Comparison of ENCODE assay signal across 22 mouse cellular contexts in the genomic region with DNA sequence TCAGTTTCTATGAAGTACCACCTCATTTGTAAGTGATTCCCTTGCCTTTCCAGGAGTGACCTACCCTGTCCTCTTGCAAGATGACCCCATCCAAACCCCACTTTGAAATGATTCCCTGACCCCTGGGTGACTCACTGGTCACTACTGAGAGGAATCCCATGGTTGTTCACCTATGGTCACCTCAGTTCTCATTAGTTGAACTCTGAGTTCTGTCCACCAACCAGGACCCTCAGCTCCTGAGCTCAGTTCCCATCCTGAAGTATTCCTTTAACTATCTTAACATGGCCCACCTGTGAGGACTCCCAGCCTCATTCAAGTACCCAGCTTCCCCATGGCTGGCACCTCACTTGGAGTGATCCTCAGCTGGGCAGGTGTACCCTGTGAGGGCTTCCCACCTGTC. TPM values are rescaled to one million over a fixed set of nuclear protein-coding genes. Genes with fewer than 3 reads are reported as not detected.
DNase-seq lines count a peak whose midpoint lies in the region; ATAC-seq and TF ChIP-seq lines count a peak whose summit lies in the region.
"Had no signal": no experiment of that assay in that cellular context is flagged by ENCODE, and none has a peak within 500 bp of the region (broad histone marks: within the 10 kb centered on the region; RNA-seq: fewer than 3 reads in every experiment).

No protein-coding gene starts in this region.

- no peak for TF ChIP-seq CTCF in lung, postnatal 0 days (IDR thresholded peaks at IDR 0.05)

- H3K27ac ChIP-seq in heart, embryonic 11.5 days (ENCODE audit: low read depth, low read length) = no peak overlapping the region
- no peak overlapping the region for H3K27ac ChIP-seq in heart, embryonic 13.5 days (replicated peaks)
- no peak overlapping the region for H3K27ac ChIP-seq in lung, embryonic 16.5 days (ENCODE audit: low read length)
- peak overlapping the region; percentile 97; the same call in 1 of the 2 replicates for H3K27ac ChIP-seq in lung, postnatal 0 days (ENCODE audit: low read length)

- H3K4me2 ChIP-seq in heart, embryonic 11.5 days = no peak overlapping the region
- H3K4me2 ChIP-seq in heart, embryonic 13.5 days = no peak overlapping the region
- peak overlapping the region; percentile 88; the same call in 1 of the 2 replicates for H3K4me2 ChIP-seq in lung, embryonic 16.5 days (ENCODE audit: low read depth, low read length)
- H3K4me2 ChIP-seq in lung, postnatal 0 days (replicated peaks; ENCODE audit: low read depth, low read length) = peak overlapping the region; percentile 73

- H3K36me3 ChIP-seq in heart, embryonic 11.5 days (ENCODE audit: control insufficient read depth, insufficient read depth, low read length) = peaks cover 33% of the 10 kb centered on the region
- peaks cover 57% of the 10 kb centered on the region for H3K36me3 ChIP-seq in heart, embryonic 13.5 days
- peaks cover 34% of the 10 kb centered on the region for H3K36me3 ChIP-seq in lung, embryonic 16.5 days (ENCODE audit: control insufficient read depth, insufficient read depth, low read length)
- H3K36me3 ChIP-seq in lung, postnatal 0 days (ENCODE audit: insufficient read depth, low read length) = peaks cover 33% of the 10 kb centered on the region

- H3K4me3 ChIP-seq in heart, embryonic 11.5 days (ENCODE audit: low read depth, low read length) = no peak overlapping the region
- H3K4me3 ChIP-seq in heart, embryonic 13.5 days = no peak overlapping the region
- H3K4me3 ChIP-seq in lung, embryonic 16.5 days (ENCODE audit: low read length) = no peak overlapping the region
- H3K4me3 ChIP-seq in lung, postnatal 0 days (ENCODE audit: low read depth, low read length) = no peak overlapping the region

- no peak for ATAC-seq in heart, embryonic 11.5 days (replicated peaks; ENCODE audit: insufficient number of reproducible peaks, low FRiP score, low TSS enrichment)
- no peak for ATAC-seq in heart, embryonic 13.5 days (ENCODE audit: extremely low read depth, insufficient number of reproducible peaks, low FRiP score, low TSS enrichment)
- no peak for ATAC-seq in lung, embryonic 16.5 days (ENCODE audit: low read depth)
- ATAC-seq in lung, postnatal 0 days = no peak
- ATAC-seq: activated CD4-positive, CD25-positive, alpha-beta regulatory T cell, adult 4 months; CD4-positive, CD25-positive, alpha-beta regulatory T cell, adult 4 months; Patski had no signal

- H3K9me3 ChIP-seq in heart, embryonic 11.5 days (replicated peaks; ENCODE audit: control insufficient read depth, low read length) = no peaks in the 10 kb centered on the region
- H3K9me3 ChIP-seq in heart, embryonic 13.5 days = no peaks in the 10 kb centered on the region
- no peaks in the 10 kb centered on the region for H3K9me3 ChIP-seq in lung, embryonic 16.5 days (ENCODE audit: control insufficient read depth, low read length)
- no peaks in the 10 kb centered on the region for H3K9me3 ChIP-seq in lung, postnatal 0 days (ENCODE audit: low read length)
- H3K9me3 ChIP-seq: G1E had no signal

- H3K4me1 ChIP-seq in heart, embryonic 11.5 days (ENCODE audit: control insufficient read depth, insufficient read depth, low read length) = peaks cover 35% of the 10 kb centered on the region
- peaks cover 42% of the 10 kb centered on the region for H3K4me1 ChIP-seq in heart, embryonic 13.5 days
- peaks cover 34% of the 10 kb centered on the region for H3K4me1 ChIP-seq in lung, embryonic 16.5 days (replicated peaks; ENCODE audit: control insufficient read depth, insufficient read depth, low read length)
- H3K4me1 ChIP-seq in lung, postnatal 0 days (ENCODE audit: insufficient read depth, low read depth, low read length) = peaks cover 21% of the 10 kb centered on the region

- DNase-seq in heart, adult 11 months = peak; percentile 92
- no peak for DNase-seq in heart, adult 8-10 months (ENCODE audit: low spot score)
- no peak for DNase-seq in lung, adult 18-20 months
- DNase-seq in lung, postnatal 0 days (ENCODE audit: low spot score) = no peak
- no peak for DNase-seq in lung, postnatal 4 days
- DNase-seq: adrenal gland, adult 2 months; adrenal gland, adult 8-10 months; adrenal gland, postnatal 10 days; adrenal gland, postnatal 14 days; adrenal gland, postnatal 25 days; adrenal gland, postnatal 36 days; B cell, adult 2 months; cerebellum, adult 11 months; cerebellum, adult 11-12 months had no signal

- TF ChIP-seq EP300 in lung, postnatal 0 days (IDR thresholded peaks at IDR 0.05) = no peak

- no peaks in the 10 kb centered on the region for H3K27me3 ChIP-seq in heart, embryonic 11.5 days (ENCODE audit: control insufficient read depth, insufficient read depth, low read length)
- H3K27me3 ChIP-seq in heart, embryonic 13.5 days (replicated peaks) = no peaks in the 10 kb centered on the region
- H3K27me3 ChIP-seq in lung, embryonic 16.5 days (ENCODE audit: control insufficient read depth, insufficient read depth, low read depth, low read length) = no peaks in the 10 kb centered on the region
- no peaks in the 10 kb centered on the region for H3K27me3 ChIP-seq in lung, postnatal 0 days (replicated peaks; ENCODE audit: insufficient read depth, low read length)
- H3K27me3 ChIP-seq: CH12.LX, Patski had no signal

- H3K9ac ChIP-seq in heart, embryonic 11.5 days (ENCODE audit: low read depth, low read length) = no peak overlapping the region
- 0 out of 2 replicates have a peak overlapping the region, but pooled peaks have one; percentile 38 for H3K9ac ChIP-seq in heart, embryonic 13.5 days
- no peak overlapping the region for H3K9ac ChIP-seq in lung, embryonic 16.5 days (ENCODE audit: low read length)
- H3K9ac ChIP-seq in lung, postnatal 0 days (replicated peaks; ENCODE audit: low read depth) = no peak overlapping the region

RNA-seq across cellular contexts. Expression of gene Myo1c, which starts 7.5 kb away (rescaled TPM):
- 33.0 and 54.5 TPM in 2 replicates for polyA plus RNA-seq in heart, embryonic 11.5 days (2014; fragmentation: Nextera tagmentation; extraction: Ambion mirVana)
- 58.4 and 58.7 TPM in 2 replicates for polyA plus RNA-seq in heart, embryonic 13.5 days (2015; fragmentation: Nextera tagmentation; extraction: Ambion mirVana)
- 10 to 100 TPM; 84.0 to 98.9 (median 92.7) TPM for total RNA-seq in heart, adult 8-10 months (2022)
- polyA plus RNA-seq in lung, embryonic 16.5 days (2015; fragmentation: Nextera tagmentation; extraction: Ambion mirVana) = 93.0 and 96.5 TPM in 2 replicates
- 88.5 and 102 TPM in 2 replicates for polyA plus RNA-seq in lung, postnatal 0 days (2015; fragmentation: Nextera tagmentation; extraction: Ambion mirVana)

RNA-seq across cellular contexts. Expression of gene Crk, which starts 21.2 kb away (rescaled TPM):
- 90.3 and 97.4 TPM in 2 replicates for polyA plus RNA-seq in heart, embryonic 11.5 days (2014; fragmentation: Nextera tagmentation; extraction: Ambion mirVana)
- polyA plus RNA-seq in heart, embryonic 13.5 days (2015; fragmentation: Nextera tagmentation; extraction: Ambion mirVana) = 84.8 and 93.1 TPM in 2 replicates
- total RNA-seq in heart, adult 8-10 months (2022) = 10 to 100 TPM; 73.0 to 84.5 (median 75.2) TPM
- polyA plus RNA-seq in lung, embryonic 16.5 days (2015; fragmentation: Nextera tagmentation; extraction: Ambion mirVana) = 108 and 112 TPM in 2 replicates
- 83.8 and 90.3 TPM in 2 replicates for polyA plus RNA-seq in lung, postnatal 0 days (2015; fragmentation: Nextera tagmentation; extraction: Ambion mirVana)

RNA-seq across cellular contexts. Expression of gene Inpp5k, which starts 27.1 kb away (rescaled TPM):
- 19.7 and 21.0 TPM in 2 replicates for polyA plus RNA-seq in heart, embryonic 11.5 days (2014; fragmentation: Nextera tagmentation; extraction: Ambion mirVana)
- 18.9 and 20.9 TPM in 2 replicates for polyA plus RNA-seq in heart, embryonic 13.5 days (2015; fragmentation: Nextera tagmentation; extraction: Ambion mirVana)
- total RNA-seq in heart, adult 8-10 months (2022) = 10 to 100 TPM; 29.3 to 34.3 (median 32.3) TPM
- 33.8 and 35.4 TPM in 2 replicates for polyA plus RNA-seq in lung, embryonic 16.5 days (2015; fragmentation: Nextera tagmentation; extraction: Ambion mirVana)
- 60.2 and 71.4 TPM in 2 replicates for polyA plus RNA-seq in lung, postnatal 0 days (2015; fragmentation: Nextera tagmentation; extraction: Ambion mirVana)

Comparison
In these comparisons a context has a peak if more than half of its experiments do, and no peak if none do; other contexts are left out.
1. H3K4me2 ChIP-seq: peak in lung, embryonic 16.5 days (single experiment) and lung, postnatal 0 days (single experiment); none in heart, embryonic 11.5 days (single experiment) and heart, embryonic 13.5 days (single experiment).